Mouse (Mus musculus) CH12.LX (cell line): ENCODE results near the gene Cggbp1.

Source experiments
- CTCF ChIP-seq, 2 experiments: IDR thresholded peaks in 1 of 2; conservative IDR thresholded peaks in 1 of 2; 2 replicates each; pipeline ENCODE4 v1.5.1; 2011 to 2012; ENCODE audit warnings: low read depth in 2 of 2, low read length in 2 of 2, improper control_type of control experiment in 1 of 2, inconsistent platforms in 1 of 2, mild to moderate bottlenecking in 1 of 2, moderate library complexity in 1 of 2
- E2F4 ChIP-seq: IDR thresholded peaks from 2 replicates; pipeline ENCODE4 v1.6.1; 2011; ENCODE audit warnings: low read depth, low read length, improper control_type of control experiment; ENCODE audit not compliant: insufficient replicate concordance
- EP300 ChIP-seq: IDR thresholded peaks from 2 replicates; pipeline ENCODE4 v1.6.1; 2011; ENCODE audit warnings: low read length, improper control_type of control experiment
- RAD21 ChIP-seq: IDR thresholded peaks from 2 replicates; pipeline ENCODE4 v1.6.1; 2011; ENCODE audit warnings: low read depth, mild to moderate bottlenecking, low read length, improper control_type of control experiment, moderate library complexity

DNA sequence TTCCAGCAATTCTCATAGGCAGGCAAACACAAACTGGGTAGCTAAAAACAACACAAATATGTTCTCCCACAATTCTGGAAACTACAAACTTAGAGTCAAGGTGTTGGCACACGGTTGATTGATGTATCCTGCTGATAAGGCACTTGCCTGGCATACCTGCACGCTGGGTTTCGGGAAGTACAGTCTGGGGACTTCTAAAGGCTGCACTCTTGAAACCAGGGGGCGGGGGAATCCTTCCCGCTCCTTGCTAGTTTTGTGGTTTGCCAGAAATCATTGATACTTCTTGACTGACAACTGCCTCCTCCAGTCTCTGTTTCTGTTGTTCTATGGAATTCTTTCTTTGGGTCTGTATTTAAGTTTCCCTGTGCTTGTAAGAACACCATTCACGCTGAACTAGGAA lies 16.8 kb downstream of the Cggbp1 start:
- TF ChIP-seq E2F4 (no peak), CTCF (conservative IDR thresholded peaks at IDR 0.05 in 1 of 2, IDR thresholded peaks at IDR 0.05 in 1 of 2; ENCODE audit: low read depth in 2 of 2, low read length in 2 of 2) (no peak), RAD21 (no peak), EP300 (no peak)
